Mouse (Mus musculus) heart, adult 2 months (tissue): ENCODE results near the gene Cnmd.

ENCODE experiments used
- CTCF ChIP-seq: fragments of 200-600 bp; IDR thresholded peaks from 2 replicates; pipeline ENCODE4 v1.8.1; 2022; ENCODE audit warnings: antibody characterized with exemption, mild to moderate bottlenecking, moderate library complexity
- POLR2A ChIP-seq: fragments of 200-500 bp; IDR thresholded peaks from 2 replicates; pipeline ENCODE4 v1.6.1; 2011; ENCODE audit warnings: mild to moderate bottlenecking, low read depth, low read length, control low read depth; ENCODE audit not compliant: insufficient read depth

GRCm38 (mm10) chr14:79673083-79674013, 11.4 kb upstream of the Cnmd start:
- TF ChIP-seq POLR2A (no peak), CTCF (no peak)
